Mouse (Mus musculus) left cerebral cortex, adult 9 months (tissue): Measurements from ENCODE around the gene Pcnx3.
A peak's percentile ranks its signal among the peaks of the same experiment; 100 is the strongest.

ENCODE experiments used
- DNase-seq, 2 experiments: peaks; one replicate each; pipeline ENCODE4 v3.0.0; 2022; ENCODE audit warnings: low spot score in 2 of 2

Pcnx3 gene

DNA sequence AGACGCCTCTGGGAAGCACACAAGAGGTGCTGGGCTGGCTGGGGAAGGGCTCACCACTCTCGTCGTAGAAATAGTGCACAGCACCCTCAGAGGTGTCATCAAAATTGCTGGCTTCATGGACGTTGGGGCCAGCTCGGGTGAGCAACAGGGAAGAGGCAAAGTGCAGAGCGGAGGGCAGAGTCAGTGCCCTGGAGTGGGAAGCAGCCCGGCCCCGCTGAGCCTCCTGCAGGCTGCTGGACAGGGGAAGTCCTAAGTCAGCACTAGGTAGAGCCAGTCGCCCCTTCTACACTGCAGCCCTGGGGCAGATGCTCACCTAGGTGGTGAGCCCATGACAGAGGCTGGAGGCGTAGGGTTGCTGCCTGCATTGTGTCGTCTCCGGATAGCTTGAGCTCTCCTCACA is 4.5 kb downstream of the Pcnx3 start:
- DNase-seq, result no peak

- no peak for DNase-seq
These were observed 8.3 kb downstream of the Pcnx3 start for GRCm38 (mm10) chr19:5680432-5680831.

GRCm38 (mm10) chr19:5668372-5668771 is 20.3 kb downstream of the Pcnx3 start:
- DNase-seq, result no peak

GRCm38 (mm10) chr19:5666386-5666785 is 22.3 kb downstream of the Pcnx3 start:
- DNase-seq, result no peak

DNA sequence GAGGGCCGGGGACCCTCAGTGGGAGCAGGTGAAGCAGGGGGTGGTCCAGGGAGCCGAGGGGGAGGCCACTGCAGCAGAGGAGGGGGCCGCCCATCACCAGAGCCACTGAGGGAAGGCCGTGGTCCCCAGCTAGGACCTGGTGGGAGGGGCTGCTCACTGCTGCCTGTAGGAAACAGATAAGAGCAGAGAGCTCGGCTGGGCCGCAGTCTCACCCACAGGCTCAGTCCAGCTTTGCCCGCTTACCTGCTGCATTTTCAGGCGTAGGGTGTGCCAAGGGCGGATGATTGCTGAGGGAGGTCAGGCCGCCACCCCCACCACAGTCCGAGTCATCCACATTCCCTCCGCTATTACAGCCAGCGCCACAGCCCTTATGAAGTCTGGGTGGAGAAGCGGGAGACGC is 23.2 kb downstream of the Pcnx3 start:
- DNase-seq, result no peak

DNA sequence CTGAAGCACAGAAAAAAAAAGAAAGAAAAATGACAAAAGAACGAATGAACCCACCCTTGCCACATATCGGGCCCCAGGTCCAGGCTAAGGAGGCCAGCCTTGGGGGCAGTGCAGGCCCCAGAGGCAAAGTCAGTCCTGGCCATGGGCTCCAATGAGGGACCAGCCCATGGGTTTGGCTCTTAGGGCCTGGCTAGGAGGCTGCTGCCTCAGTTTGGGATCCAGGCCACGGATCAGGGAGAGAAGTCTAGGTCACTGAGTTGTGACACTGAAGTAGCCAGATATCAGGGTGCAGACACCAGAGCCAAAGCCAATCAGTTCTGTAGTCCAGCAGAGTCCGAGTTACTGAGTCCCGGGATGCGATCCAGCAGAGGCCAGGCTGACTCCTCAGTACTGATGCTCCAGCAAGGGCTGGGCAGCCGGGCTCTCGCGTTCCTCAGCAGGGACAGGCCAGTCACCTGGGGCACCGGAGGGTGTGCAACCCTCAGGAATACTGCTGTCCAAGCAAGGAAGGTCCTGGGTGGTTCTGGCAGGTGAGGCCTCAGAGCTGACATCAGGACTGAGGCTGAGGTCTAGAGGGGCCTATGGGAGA is 23.9 kb downstream of the Pcnx3 start:
- DNase-seq, result no peak

- DNase-seq, result peak; percentile 49 to 75
These were observed 25.5 kb downstream of the Pcnx3 start, which contains the start of gene Sipa1 for GRCm38 (mm10) chr19:5662981-5663913. Gene Sipa1 (minus strand): TSS chr19:5663707.

- DNase-seq, result no peak
These were observed 26.4 kb downstream of the Pcnx3 start for GRCm38 (mm10) chr19:5662310-5662709.

DNA sequence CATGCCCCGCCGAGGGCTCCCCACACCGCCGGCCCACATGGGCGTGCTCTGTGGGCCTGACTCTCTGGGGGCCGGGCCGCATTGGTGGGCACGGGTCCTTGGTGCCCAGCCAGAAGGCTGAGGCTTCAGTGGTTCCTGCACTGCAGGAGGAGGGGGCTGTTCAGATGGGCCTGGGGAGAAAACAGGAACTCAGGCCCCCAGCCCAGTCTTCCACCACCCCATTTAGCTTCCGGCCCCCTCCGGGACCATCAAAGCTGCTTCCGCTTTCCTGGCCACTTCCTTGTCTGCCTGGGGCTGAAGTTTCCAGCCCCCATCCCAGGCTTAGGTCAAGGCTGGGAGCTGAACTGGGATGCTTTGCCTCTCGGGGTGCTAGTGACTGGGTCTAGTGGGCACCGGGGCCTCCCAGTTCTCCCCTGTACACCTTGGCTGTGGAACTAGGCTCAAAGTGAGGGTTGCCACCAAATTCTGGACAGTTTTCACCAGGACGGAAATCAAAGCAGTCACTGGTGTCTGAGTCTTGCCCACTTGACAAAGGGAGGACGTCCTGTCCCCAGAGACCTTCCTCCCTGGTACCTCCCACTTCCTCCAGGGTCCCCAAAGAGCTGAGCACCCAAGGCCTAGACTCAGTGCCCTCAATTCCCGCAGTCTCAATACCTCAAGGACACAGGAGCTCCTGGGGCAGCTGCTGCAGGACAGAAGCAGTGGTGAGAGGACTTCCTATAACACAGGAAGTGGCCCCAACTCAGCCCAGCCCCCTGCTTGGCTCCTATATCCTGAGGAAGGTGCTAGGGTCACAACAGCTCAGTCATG is 27.6 kb downstream of the Pcnx3 start:
- DNase-seq, result peak in 1 of 2 experiments; percentile 33

DNA sequence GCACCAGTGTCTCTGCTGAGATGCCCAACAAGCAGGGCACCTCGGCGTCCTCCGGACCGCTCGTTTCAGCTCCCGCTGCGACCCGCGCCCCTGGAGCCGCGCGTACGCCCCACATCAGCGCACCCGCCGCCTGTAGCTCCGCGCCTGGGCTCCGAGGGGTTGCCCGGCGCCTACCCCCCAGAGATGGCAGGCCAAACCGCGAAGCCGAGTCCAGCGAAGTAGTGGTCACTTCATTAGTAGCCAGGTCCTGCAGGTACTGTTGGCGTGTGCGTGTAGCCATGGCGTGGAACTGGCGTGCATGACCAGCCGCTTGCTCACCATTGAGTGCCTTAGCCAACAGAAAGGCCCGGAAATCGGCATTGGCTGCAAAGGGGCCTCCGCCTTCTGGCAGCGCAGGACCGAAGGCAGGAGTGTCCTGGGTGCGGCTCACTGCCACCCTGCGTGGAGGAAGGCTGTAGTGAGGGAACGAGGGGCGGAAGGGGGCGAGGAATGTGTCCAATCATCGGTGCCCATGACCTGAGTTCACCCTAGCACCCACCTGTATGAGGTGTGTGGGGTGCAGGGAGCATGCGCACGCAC is 33.9 kb downstream of the Pcnx3 start:
- DNase-seq, result no peak

GRCm38 (mm10) chr19:5653969-5654719 is 34.6 kb downstream of the Pcnx3 start:
- no peak for DNase-seq

- DNase-seq, result no peak
These were observed 36.1 kb downstream of the Pcnx3 start for GRCm38 (mm10) chr19:5652570-5652969.

DNA sequence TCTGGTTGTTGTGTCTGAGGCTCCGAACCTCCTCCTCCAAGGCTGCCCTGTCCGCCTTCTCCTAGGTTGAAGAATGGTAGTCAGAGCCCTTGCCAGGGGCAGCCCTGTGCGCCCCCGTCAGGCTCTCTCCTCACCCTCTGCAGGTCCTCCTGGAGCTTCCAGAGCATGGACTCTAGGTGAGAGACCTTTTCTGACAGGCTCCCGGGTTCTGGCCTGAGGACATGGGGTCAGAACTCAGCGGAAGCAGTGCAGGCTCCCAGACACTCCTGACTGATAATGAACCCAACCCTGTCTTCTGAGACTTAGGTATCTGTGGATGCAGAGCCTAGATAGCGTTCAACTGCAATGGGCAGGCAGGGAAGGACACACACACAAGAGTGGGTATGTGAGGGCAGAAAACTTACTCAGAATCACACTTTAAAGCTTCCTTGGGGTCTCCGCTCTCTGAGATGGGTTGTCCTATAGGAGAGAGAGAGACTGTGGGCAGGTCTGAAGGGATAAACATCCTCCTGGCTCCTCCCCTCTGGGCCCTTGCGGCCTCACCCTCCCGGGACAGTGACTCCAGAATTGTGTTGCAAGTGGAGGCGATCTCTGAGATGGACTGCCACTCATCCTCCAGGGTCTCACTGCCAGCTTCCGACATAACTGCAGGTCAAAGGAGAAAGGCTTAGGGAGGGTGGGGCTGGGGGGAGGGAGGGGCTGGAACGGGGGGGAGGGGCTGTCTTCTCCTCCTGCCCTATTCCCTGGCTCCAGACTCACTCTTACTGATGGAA is 37.0 kb downstream of the Pcnx3 start:
- DNase-seq, result no peak

GRCm38 (mm10) chr19:5649298-5649741 is 39.4 kb downstream of the Pcnx3 start:
- no peak for DNase-seq

GRCm38 (mm10) chr19:5648401-5649297 is 40.1 kb downstream of the Pcnx3 start:
- peak in 1 of 2 experiments; percentile 88 for DNase-seq

DNA sequence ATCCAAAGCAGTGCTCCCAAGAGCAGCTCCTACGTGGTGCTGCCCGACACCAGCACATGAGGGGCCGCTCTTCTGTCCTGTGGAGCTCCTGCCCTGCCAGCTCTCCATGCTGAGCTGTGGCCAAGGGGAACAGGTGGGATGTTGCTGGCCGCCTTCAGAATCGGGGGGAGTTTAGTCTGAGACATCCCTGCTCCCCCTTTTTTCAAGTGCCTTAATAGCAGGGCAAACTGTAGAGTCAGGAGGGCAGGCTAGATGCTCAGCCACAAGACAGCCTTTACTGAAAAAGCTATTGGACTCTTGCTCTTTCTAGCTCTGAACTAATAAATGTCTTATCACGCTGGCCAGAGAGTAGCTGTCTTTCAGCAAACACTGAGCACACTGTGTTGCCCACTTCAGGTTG is 40.9 kb downstream of the Pcnx3 start:
- DNase-seq, result no peak

DNA sequence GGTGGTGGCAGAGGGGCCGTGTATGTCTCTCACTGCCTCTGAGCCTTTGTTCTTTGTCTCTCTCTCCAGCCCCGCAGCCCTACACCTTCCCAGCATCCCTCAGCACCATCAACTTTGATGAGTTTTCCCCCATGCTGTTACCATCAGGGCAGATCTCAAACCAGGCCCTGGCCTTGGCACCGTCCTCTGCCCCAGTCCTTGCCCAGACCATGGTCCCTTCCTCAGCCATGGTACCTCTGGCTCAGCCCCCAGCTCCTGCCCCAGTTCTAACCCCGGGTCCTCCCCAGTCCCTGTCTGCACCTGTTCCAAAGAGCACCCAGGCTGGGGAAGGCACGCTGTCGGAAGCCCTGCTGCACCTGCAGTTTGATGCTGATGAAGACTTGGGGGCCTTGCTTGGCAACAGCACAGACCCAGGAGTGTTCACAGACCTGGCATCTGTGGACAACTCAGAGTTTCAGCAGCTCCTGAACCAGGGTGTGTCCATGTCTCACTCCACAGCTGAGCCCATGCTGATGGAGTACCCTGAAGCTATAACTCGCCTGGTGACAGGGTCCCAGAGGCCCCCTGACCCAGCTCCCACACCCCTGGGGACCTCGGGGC is 41.9 kb downstream of the Pcnx3 start:
- DNase-seq, result no peak

- DNase-seq, result no peak
These were observed 43.4 kb downstream of the Pcnx3 start for GRCm38 (mm10) chr19:5645280-5645679.

DNA sequence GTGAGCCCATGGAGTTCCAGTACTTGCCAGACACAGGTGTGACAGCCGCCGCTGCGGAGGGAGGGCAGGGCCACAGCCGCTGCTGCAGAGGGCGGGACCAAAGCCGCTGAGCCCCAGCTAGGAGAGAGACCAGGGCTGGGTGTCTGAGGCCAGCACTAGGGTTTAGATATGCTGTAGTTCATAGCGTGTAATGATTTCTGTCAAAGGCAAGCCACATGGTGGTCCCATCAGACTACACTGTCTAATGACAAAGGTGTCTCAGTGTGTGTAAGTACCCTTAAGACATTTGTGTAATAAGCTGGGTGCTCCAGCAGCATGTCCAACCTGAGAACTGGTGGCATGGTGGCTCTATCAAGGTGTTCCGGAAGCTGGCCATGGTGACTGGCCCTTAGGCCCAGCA is 47.1 kb downstream of the Pcnx3 start:
- no peak for DNase-seq
